ENCODE assay signal across 19 mouse cellular contexts in the genomic region with DNA sequence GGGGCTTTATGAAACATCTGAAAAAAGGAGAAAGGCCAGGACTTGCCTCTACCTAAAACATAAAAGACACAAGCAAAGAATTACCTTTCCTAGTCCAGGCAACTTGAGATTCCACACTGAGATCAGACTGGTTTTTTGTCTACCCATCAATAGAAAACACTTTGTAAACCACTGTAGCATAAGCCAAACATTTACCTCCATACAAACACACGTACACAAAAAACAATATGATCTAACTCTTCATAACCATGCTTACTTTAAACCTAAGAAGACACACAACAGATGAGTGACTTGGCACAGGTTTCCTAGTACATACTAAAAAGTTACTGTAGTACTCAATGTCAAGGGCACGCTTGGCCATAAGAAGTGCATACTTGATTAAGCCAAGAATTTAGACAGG.
"Had no signal": no experiment of that assay in that cellular context is flagged by ENCODE, and none has a peak within 500 bp of the region (broad histone marks: within the 10 kb centered on the region; RNA-seq: fewer than 3 reads in every experiment).

No protein-coding gene starts in this region.

- H3K4me3 ChIP-seq: limb, embryonic 12.5 days; limb, embryonic 15.5 days; midbrain, embryonic 12.5 days; midbrain, embryonic 15.5 days; neural tube, embryonic 13.5 days; stomach, embryonic 15.5 days had no signal

- DNase-seq: kidney, adult 18-20 months; kidney, adult 9 months; kidney, postnatal 14 days; kidney, postnatal 4 days; left cerebral cortex, postnatal 4 days; liver, postnatal 0 days; lung, embryonic 14.5 days; retina, postnatal 1 day; right cerebral cortex, postnatal 25 days; thymus, adult 18-20 months; thymus, postnatal 14 days; thymus, postnatal 4 days had no signal

- H3K36me3 ChIP-seq: limb, embryonic 12.5 days; midbrain, embryonic 12.5 days; midbrain, embryonic 15.5 days; neural tube, embryonic 13.5 days; stomach, embryonic 15.5 days had no signal

- H3K27ac ChIP-seq: limb, embryonic 12.5 days; limb, embryonic 15.5 days; liver, embryonic 14.5 days; midbrain, embryonic 12.5 days; midbrain, embryonic 15.5 days; neural tube, embryonic 13.5 days; stomach, embryonic 15.5 days had no signal

- H3K27me3 ChIP-seq: limb, embryonic 12.5 days; limb, embryonic 15.5 days; midbrain, embryonic 12.5 days; midbrain, embryonic 15.5 days; neural tube, embryonic 13.5 days; stomach, embryonic 15.5 days had no signal

- H3K4me1 ChIP-seq: limb, embryonic 15.5 days; midbrain, embryonic 12.5 days; midbrain, embryonic 15.5 days; neural tube, embryonic 13.5 days; stomach, embryonic 15.5 days had no signal
